In genomic region chr14:25389314-25389713, GRCm38 (mm10) we compare ENCODE assay signal across 14 mouse cellular contexts.
DNase-seq lines count a peak whose midpoint lies in the region; ATAC-seq and TF ChIP-seq lines count a peak whose summit lies in the region.
"Had no signal": no experiment of that assay in that cellular context is flagged by ENCODE, and none has a peak within 500 bp of the region (broad histone marks: within the 10 kb centered on the region; RNA-seq: fewer than 3 reads in every experiment).

No protein-coding gene starts in this region.

- peak; percentile 44 for DNase-seq in embryo, embryonic 10 days (ENCODE audit: low spot score)
- no peak for DNase-seq in embryo, embryonic 9.5 days (ENCODE audit: extremely low spot score)
- peak; percentile 60 for DNase-seq in lung, embryonic 14.5 days
- no peak for DNase-seq in lung, postnatal 4 days
- peak; percentile 46 for DNase-seq in embryo, embryonic 11 days
- no peak for DNase-seq in urinary bladder, postnatal 25 days (ENCODE audit: low spot score)
- DNase-seq in gastrocnemius, adult 8-10 months (ENCODE audit: low spot score in 2 of 2) = no peak
- DNase-seq: gastrocnemius, adult 2 months; kidney, postnatal 14 days; spleen, adult 18-20 months had no signal

- peak; percentile 66; the same call in 1 of the 2 replicates for ATAC-seq in lung, embryonic 14.5 days (ENCODE audit: insufficient read depth)
- ATAC-seq in limb, embryonic 12.5 days (ENCODE audit: insufficient number of reproducible peaks, insufficient read depth, low FRiP score, low TSS enrichment, low read depth) = peak; percentile 40; the same call in 1 of the 2 replicates

- no peak overlapping the region for H3K4me2 ChIP-seq in lung, embryonic 14.5 days
- no peak overlapping the region for H3K4me2 ChIP-seq in limb, embryonic 12.5 days
- H3K4me2 ChIP-seq: neural tube, embryonic 15.5 days had no signal

- no peak overlapping the region for H3K4me3 ChIP-seq in lung, embryonic 14.5 days (ENCODE audit: low read depth, low read length)
- no peak overlapping the region for H3K4me3 ChIP-seq in limb, embryonic 12.5 days (replicated peaks)
- H3K4me3 ChIP-seq: gastrocnemius, adult 2 months; neural tube, embryonic 15.5 days had no signal

- H3K4me1 ChIP-seq in lung, embryonic 14.5 days (ENCODE audit: insufficient read depth) = peaks cover 8% of the 10 kb centered on the region; the same call in 1 of the 2 replicates
- peaks cover 19% of the 10 kb centered on the region for H3K4me1 ChIP-seq in limb, embryonic 12.5 days (replicated peaks)

- H3K27ac ChIP-seq in lung, embryonic 14.5 days (ENCODE audit: low read depth) = no peak overlapping the region
- H3K27ac ChIP-seq in limb, embryonic 12.5 days = no peak overlapping the region; the same call in 1 of the 2 replicates
- H3K27ac ChIP-seq: gastrocnemius, adult 2 months; macrophage; neural tube, embryonic 15.5 days had no signal

- no peaks in the 10 kb centered on the region for H3K9me3 ChIP-seq in lung, embryonic 14.5 days (ENCODE audit: low read depth, low read length)
- no peaks in the 10 kb centered on the region for H3K9me3 ChIP-seq in limb, embryonic 12.5 days
- H3K9me3 ChIP-seq: neural tube, embryonic 15.5 days had no signal

- WGBS in lung, embryonic 14.5 days = 0% methylated on average over 2 of the region's 2 CpGs
- WGBS in limb, embryonic 12.5 days = 7% methylated on average over 2 of the region's 2 CpGs

- TF ChIP-seq CTCF in lung, embryonic 14.5 days (IDR thresholded peaks at IDR 0.05; ENCODE audit: low read depth) = no peak

- H3K27me3 ChIP-seq in lung, embryonic 14.5 days (ENCODE audit: insufficient read depth, low read length) = no peaks in the 10 kb centered on the region
- no peaks in the 10 kb centered on the region for H3K27me3 ChIP-seq in limb, embryonic 12.5 days
- H3K27me3 ChIP-seq: neural tube, embryonic 15.5 days had no signal

- no peaks in the 10 kb centered on the region for H3K36me3 ChIP-seq in lung, embryonic 14.5 days (ENCODE audit: insufficient read depth)
- H3K36me3 ChIP-seq in limb, embryonic 12.5 days = no peaks in the 10 kb centered on the region
- H3K36me3 ChIP-seq: G1E; neural tube, embryonic 15.5 days had no signal

- H3K9ac ChIP-seq in lung, embryonic 14.5 days = no peak overlapping the region
- no peak overlapping the region for H3K9ac ChIP-seq in limb, embryonic 12.5 days (replicated peaks)
- H3K9ac ChIP-seq: neural tube, embryonic 15.5 days had no signal

Comparison
In these comparisons a context has a peak if more than half of its experiments do, and no peak if none do; other contexts are left out.
1. DNase-seq: peak in embryo, embryonic 10 days (single experiment), lung, embryonic 14.5 days (single experiment) and embryo, embryonic 11 days (single experiment); none in embryo, embryonic 9.5 days (single experiment), lung, postnatal 4 days (0 of 2), urinary bladder, postnatal 25 days (single experiment) and gastrocnemius, adult 8-10 months (0 of 2).